Mouse (Mus musculus) embryonic facial prominence, embryonic 14.5 days (tissue): ENCODE data around the gene Slc25a40. TPM values are rescaled to one million over a fixed set of nuclear protein-coding genes. Genes with fewer than 3 reads are reported as not detected.

Experiments
- ATAC-seq: fragments of 200-750 bp; cut with Nextera tagmentation; 2 replicates; pipeline ENCODE4 v1.8.0; 2017; ENCODE audit warnings: low read depth, moderate number of reproducible peaks, moderate TSS enrichment
- DNase-seq: peaks from one replicate; pipeline ENCODE4 v3.0.0-alpha.2; 2015; ENCODE audit warnings: low spot score
- H3K27ac ChIP-seq: fragments of 300-500 bp; sonication (generic); replicated peaks from 2 replicates; pipeline ENCODE4 v1.5.1; 2014; ENCODE audit warnings: low read depth, mild to moderate bottlenecking, low read length, moderate library complexity
- H3K27me3 ChIP-seq: fragments of 300-500 bp; sonication (generic); replicated peaks from 2 replicates; pipeline ENCODE4 v1.6.1; 2014; ENCODE audit warnings: low read length; ENCODE audit not compliant: control insufficient read depth, insufficient read depth
- H3K36me3 ChIP-seq: fragments of 300-500 bp; sonication (generic); 2 replicates; pipeline ENCODE4 v1.6.1; 2014; ENCODE audit warnings: low read length, mixed read lengths; ENCODE audit not compliant: control insufficient read depth, insufficient read depth
- H3K4me1 ChIP-seq: fragments of 300-500 bp; sonication (generic); 2 replicates; pipeline ENCODE4 v1.6.1; 2014; ENCODE audit warnings: antibody characterized with exemption, low read length; ENCODE audit not compliant: control insufficient read depth, insufficient read depth
- H3K4me2 ChIP-seq: fragments of 300-500 bp; sonication (generic); 2 replicates; pipeline ENCODE4 v1.6.1; 2014; ENCODE audit warnings: low read depth, mild to moderate bottlenecking, low read length, moderate library complexity, mixed read lengths
- H3K4me3 ChIP-seq: fragments of 300-500 bp; sonication (generic); 2 replicates; pipeline ENCODE4 v1.5.1; 2014; ENCODE audit warnings: low read depth, mild to moderate bottlenecking, low read length
- H3K9ac ChIP-seq: fragments of 300-500 bp; sonication (generic); 2 replicates; pipeline ENCODE4 v1.6.1; 2014; ENCODE audit warnings: low read depth, mild to moderate bottlenecking, low read length, moderate library complexity, mixed read lengths
- H3K9me3 ChIP-seq: fragments of 300-500 bp; sonication (generic); 2 replicates; pipeline ENCODE4 v1.6.1; 2016; ENCODE audit warnings: low read length; ENCODE audit not compliant: control insufficient read depth
- WGBS: fragments of 180-500 bp; shearing (Covaris S2); extraction: QIAGEN DNeasy Blood & Tissue Kit; methylation state at CpG from one replicate; pipeline ENCODE4 v1.1.7; 2014; 5-methylcytosine and 5-hydroxymethylcytosine counted together
- polyA plus RNA-seq: library from polyadenylated mRNA; unstranded; fragments of >200 nt; fragmentation: Nextera tagmentation; extraction: Ambion mirVana; gene quantifications from 2 replicates; pipeline ENCODE4 v1.2.1, GENCODE M21; 2014

Gene Slc25a40
- polyA plus RNA-seq, result 12.9 and 13.1 TPM in 2 replicates

GRCm38 (mm10) chr5:8422157-8422931 is at the start of gene Slc25a40, which contains the start of gene Dbf4:
Slc25a40 (plus strand) TSS chr5:8422850.
Dbf4 (minus strand) TSS chr5:8422716.
- H3K9me3 ChIP-seq, result no peaks in the 10 kb centered on the region
- peak; percentile 96 for DNase-seq
- peak within 1 kb of the TSS; percentile 88 for H3K4me3 ChIP-seq
- peaks cover 10% of the 10 kb centered on the region; the same call in 1 of the 2 replicates for H3K4me1 ChIP-seq
- peaks cover 22% of the 10 kb centered on the region for H3K36me3 ChIP-seq
- peak within 1 kb of the TSS; percentile 90 for H3K9ac ChIP-seq
- H3K27me3 ChIP-seq, result no peaks in the 10 kb centered on the region
- peak within 1 kb of the TSS; percentile 81 for H3K4me2 ChIP-seq
- H3K27ac ChIP-seq, result peak within 1 kb of the TSS; percentile 89
- peak; percentile 98 for ATAC-seq
- WGBS, result 0% methylated on average over 31 of the region's 93 CpGs

GRCm38 (mm10) chr5:8373415-8373814 is 49.2 kb upstream of the Slc25a40 start:
- ATAC-seq, result no peak
- H3K27me3 ChIP-seq, result no peaks in the 10 kb centered on the region
- no peaks in the 10 kb centered on the region for H3K36me3 ChIP-seq
- H3K4me3 ChIP-seq, result no peak overlapping the region
- H3K4me2 ChIP-seq, result no peak overlapping the region
- no peaks in the 10 kb centered on the region for H3K9me3 ChIP-seq
- WGBS, result 75% methylated on average over 4 of the region's 4 CpGs
- no peaks in the 10 kb centered on the region for H3K4me1 ChIP-seq
- H3K9ac ChIP-seq, result no peak overlapping the region
- no peak overlapping the region for H3K27ac ChIP-seq
- no peak for DNase-seq

DNA sequence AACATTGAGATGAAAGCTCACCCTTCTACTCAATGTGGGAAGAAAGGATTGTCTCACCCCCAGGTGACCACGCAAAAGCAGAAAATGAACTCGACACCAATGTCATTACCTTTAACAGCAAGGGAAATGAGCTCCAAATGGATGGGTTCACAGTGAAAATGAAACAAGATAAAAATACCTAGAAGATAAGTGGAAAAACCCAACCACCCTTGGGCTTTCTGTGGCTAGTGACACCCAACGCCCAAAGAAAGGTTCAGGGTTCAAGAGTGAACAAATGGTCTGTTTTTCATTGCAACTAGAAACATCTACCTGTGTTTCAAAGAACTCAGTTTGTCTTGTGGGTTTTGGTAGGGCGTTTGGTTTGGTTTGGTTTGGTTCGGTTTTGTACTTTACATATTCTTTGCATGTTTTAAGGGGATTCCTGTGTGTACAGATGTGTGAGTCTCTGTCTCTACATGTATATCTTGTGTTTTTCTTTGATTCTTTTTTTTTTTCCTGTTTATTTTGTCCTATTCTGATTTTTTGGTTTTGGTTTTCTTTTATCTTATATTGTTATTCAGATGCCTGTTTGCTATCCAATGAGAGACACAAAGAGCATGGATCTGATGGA is 48.2 kb upstream of the Slc25a40 start:
- no peak for DNase-seq
- Histone ChIP-seq H3K4me2 (no peak overlapping the region), H3K27me3 (no peaks in the 10 kb centered on the region), H3K9me3 (no peaks in the 10 kb centered on the region), H3K4me1 (no peaks in the 10 kb centered on the region), H3K36me3 (no peaks in the 10 kb centered on the region), H3K4me3 (no peak overlapping the region), H3K27ac (no peak overlapping the region), H3K9ac (no peak overlapping the region)
- 79% methylated on average over 5 of the region's 5 CpGs for WGBS
- no peak for ATAC-seq

- Histone ChIP-seq H3K27me3 (no peaks in the 10 kb centered on the region), H3K4me2 (no peak overlapping the region), H3K27ac (no peak overlapping the region), H3K9ac (no peak overlapping the region), H3K4me3 (no peak overlapping the region), H3K36me3 (peaks cover 20% of the 10 kb centered on the region), H3K4me1 (no peaks in the 10 kb centered on the region), H3K9me3 (no peaks in the 10 kb centered on the region)
- no peak for ATAC-seq
- 79% methylated on average over 1 of the region's 1 CpGs for WGBS
- DNase-seq, result no peak
Measured at GRCm38 (mm10) chr5:8393891-8394583, 28.6 kb upstream of the Slc25a40 start.

- H3K36me3 ChIP-seq, result peaks cover 44% of the 10 kb centered on the region
- no peaks in the 10 kb centered on the region for H3K27me3 ChIP-seq
- DNase-seq (no peak), ATAC-seq (no peak)
- H3K4me2 ChIP-seq, result no peak overlapping the region
- H3K4me3 ChIP-seq, result no peak overlapping the region
- no peaks in the 10 kb centered on the region for H3K4me1 ChIP-seq
- H3K9me3 ChIP-seq, result no peaks in the 10 kb centered on the region
- 95% methylated on average over 13 of the region's 13 CpGs for WGBS
- H3K27ac ChIP-seq, result no peak overlapping the region
- H3K9ac ChIP-seq, result no peak overlapping the region
Measured at GRCm38 (mm10) chr5:8397587-8398249, 24.9 kb upstream of the Slc25a40 start.

GRCm38 (mm10) chr5:8408746-8409145 is 13.9 kb upstream of the Slc25a40 start:
- H3K27me3 ChIP-seq, result no peaks in the 10 kb centered on the region
- ATAC-seq (no peak), DNase-seq (no peak)
- WGBS, result 89% methylated on average over 4 of the region's 4 CpGs
- no peak overlapping the region for H3K4me3 ChIP-seq
- H3K36me3 ChIP-seq, result peaks cover 57% of the 10 kb centered on the region
- no peaks in the 10 kb centered on the region for H3K4me1 ChIP-seq
- H3K9ac ChIP-seq, result no peak overlapping the region
- no peak overlapping the region for H3K4me2 ChIP-seq
- H3K9me3 ChIP-seq, result no peaks in the 10 kb centered on the region
- no peak overlapping the region for H3K27ac ChIP-seq

- H3K4me1 ChIP-seq, result 0 out of 2 replicates have a peak, but pooled peaks cover 4% of the 10 kb centered on the region
- no peaks in the 10 kb centered on the region for H3K27me3 ChIP-seq
- 78% methylated on average over 3 of the region's 3 CpGs for WGBS
- no peak overlapping the region for H3K4me2 ChIP-seq
- no peak overlapping the region for H3K4me3 ChIP-seq
- H3K9me3 ChIP-seq, result no peaks in the 10 kb centered on the region
- ATAC-seq (peak; percentile 64; the same call in 1 of the 2 replicates), DNase-seq (peak; percentile 19)
- no peak overlapping the region for H3K9ac ChIP-seq
- H3K27ac ChIP-seq, result no peak overlapping the region
- H3K36me3 ChIP-seq, result peaks cover 46% of the 10 kb centered on the region
Measured at GRCm38 (mm10) chr5:8416683-8417413, 5.8 kb upstream of the Slc25a40 start.

- Histone ChIP-seq H3K9me3 (no peaks in the 10 kb centered on the region), H3K4me1 (0 out of 2 replicates have a peak, but pooled peaks cover 4% of the 10 kb centered on the region), H3K27me3 (no peaks in the 10 kb centered on the region), H3K4me2 (no peak overlapping the region), H3K36me3 (peaks cover 40% of the 10 kb centered on the region), H3K27ac (no peak overlapping the region), H3K4me3 (no peak overlapping the region), H3K9ac (no peak overlapping the region)
- DNase-seq, result peak; percentile 2
- peak; percentile 60; the same call in 1 of the 2 replicates for ATAC-seq
- WGBS, result 47% methylated on average over 1 of the region's 1 CpGs
Measured at GRCm38 (mm10) chr5:8417443-8417842, 5.2 kb upstream of the Slc25a40 start.
